Mouse (Mus musculus) embryonic facial prominence, embryonic 13.5 days (tissue): ENCODE data around the gene Etfbkmt. TPM values are rescaled to one million over a fixed set of nuclear protein-coding genes. Genes with fewer than 3 reads are reported as not detected.

Experiments used
- ATAC-seq: fragments of 200-750 bp; cut with Nextera tagmentation; 2 replicates; pipeline ENCODE4 v1.8.0; 2017; ENCODE audit warnings: low read depth; ENCODE audit not compliant: insufficient number of reproducible peaks, insufficient read depth, low FRiP score, low TSS enrichment
- H3K27ac ChIP-seq: fragments of 300-500 bp; sonication (generic); 2 replicates; pipeline ENCODE4 v1.5.1; 2015; ENCODE audit warnings: moderate library complexity, mild to moderate bottlenecking, inconsistent platforms
- H3K27me3 ChIP-seq: fragments of 300-500 bp; sonication (generic); 2 replicates; pipeline ENCODE4 v1.6.1; 2015; ENCODE audit warnings: mild to moderate bottlenecking, inconsistent platforms
- H3K36me3 ChIP-seq: fragments of 300-500 bp; sonication (generic); 2 replicates; pipeline ENCODE4 v1.6.1; 2015; ENCODE audit warnings: mild to moderate bottlenecking, inconsistent platforms
- H3K4me1 ChIP-seq: fragments of 300-500 bp; sonication (generic); 2 replicates; pipeline ENCODE4 v1.6.1; 2015; ENCODE audit warnings: inconsistent platforms
- H3K4me2 ChIP-seq: fragments of 300-500 bp; sonication (generic); 2 replicates; pipeline ENCODE4 v1.6.1; 2015; ENCODE audit warnings: moderate library complexity, mild to moderate bottlenecking, inconsistent platforms
- H3K4me3 ChIP-seq: fragments of 300-500 bp; sonication (generic); 2 replicates; pipeline ENCODE4 v1.5.1; 2015; ENCODE audit warnings: mild to moderate bottlenecking, inconsistent platforms
- H3K9ac ChIP-seq: fragments of 300-500 bp; sonication (generic); 2 replicates; pipeline ENCODE4 v1.6.1; 2015; ENCODE audit warnings: mild to moderate bottlenecking, inconsistent platforms
- H3K9me3 ChIP-seq: fragments of 300-500 bp; sonication (generic); 2 replicates; pipeline ENCODE4 v1.6.1; 2016; ENCODE audit warnings: inconsistent platforms
- WGBS: fragments of 180-500 bp; shearing (Covaris S2); methylation state at CpG from one replicate; pipeline ENCODE4 v1.1.7; 2015; ENCODE audit warnings: mixed read lengths; 5-methylcytosine and 5-hydroxymethylcytosine counted together
- polyA plus RNA-seq: library from polyadenylated mRNA; unstranded; fragments of >200 nt; fragmentation: Nextera tagmentation; extraction: Ambion mirVana; gene quantifications from 2 replicates; pipeline ENCODE4 v1.2.1, GENCODE M21; 2015

Etfbkmt gene
- polyA plus RNA-seq, 1 experiment from 2014 or later: 13.7 TPM

GRCm38 (mm10) chr6:149135631-149136030, 4.0 kb upstream of the Etfbkmt start:
- no peaks in the 10 kb centered on the region for H3K27me3 ChIP-seq
- H3K4me1 ChIP-seq: no peaks in the 10 kb centered on the region
- H3K36me3 ChIP-seq: no peaks in the 10 kb centered on the region
- no peak for ATAC-seq
- H3K27ac ChIP-seq: no peak overlapping the region
- H3K4me3 ChIP-seq: no peak overlapping the region
- H3K9ac ChIP-seq: no peak overlapping the region
- no peak overlapping the region for H3K4me2 ChIP-seq
- 77% methylated on average over 6 of the region's 6 CpGs for WGBS
- H3K9me3 ChIP-seq: no peaks in the 10 kb centered on the region

- Histone ChIP-seq H3K4me3 (no peak overlapping the region), H3K27ac (no peak overlapping the region), H3K27me3 (no peaks in the 10 kb centered on the region), H3K9me3 (no peaks in the 10 kb centered on the region), H3K4me1 (peaks cover 7% of the 10 kb centered on the region; the same call in 1 of the 2 replicates), H3K4me2 (no peak overlapping the region), H3K36me3 (no peaks in the 10 kb centered on the region), H3K9ac (no peak overlapping the region)
- no peak for ATAC-seq
- 36% methylated on average over 2 of the region's 2 CpGs for WGBS
Measured at GRCm38 (mm10) chr6:149137936-149138335, 1.7 kb upstream of the Etfbkmt start.

DNA sequence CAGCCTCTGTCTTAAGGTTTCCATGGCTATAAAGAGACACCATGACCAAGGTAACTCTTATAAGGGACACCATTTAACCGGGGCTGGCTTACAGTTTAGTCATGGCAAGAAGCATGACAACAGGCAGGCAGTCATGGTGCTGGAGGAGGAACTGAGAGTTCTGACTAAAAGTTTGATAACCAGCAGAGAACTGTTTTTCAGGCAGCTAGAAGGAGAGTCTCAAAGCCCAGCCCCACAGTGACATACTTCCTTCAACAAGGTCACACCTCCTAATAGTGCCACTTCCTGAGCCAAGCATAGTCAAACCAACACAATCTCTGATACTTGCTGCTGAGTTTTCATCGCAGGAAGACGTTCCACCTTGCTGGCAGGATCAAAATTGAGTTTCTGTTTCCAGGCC, 638 bp upstream of the Etfbkmt start:
- H3K27ac ChIP-seq: no peak overlapping the region
- H3K4me2 ChIP-seq: no peak overlapping the region
- no peaks in the 10 kb centered on the region for H3K27me3 ChIP-seq
- no peak overlapping the region for H3K4me3 ChIP-seq
- H3K9me3 ChIP-seq: no peaks in the 10 kb centered on the region
- H3K4me1 ChIP-seq: peaks cover 7% of the 10 kb centered on the region; the same call in 1 of the 2 replicates
- no peaks in the 10 kb centered on the region; the same call in 1 of the 2 replicates for H3K36me3 ChIP-seq
- WGBS: 88% methylated on average over 3 of the region's 3 CpGs
- H3K9ac ChIP-seq: no peak overlapping the region
- ATAC-seq: no peak

GRCm38 (mm10) chr6:149141393-149142173, 1.9 kb downstream of the Etfbkmt start:
- Histone ChIP-seq H3K4me1 (peaks cover 7% of the 10 kb centered on the region; the same call in 1 of the 2 replicates), H3K4me2 (peak overlapping the region; percentile 73), H3K27ac (peak overlapping the region; percentile 71), H3K4me3 (peak overlapping the region; percentile 58), H3K9me3 (no peaks in the 10 kb centered on the region), H3K36me3 (peaks cover 13% of the 10 kb centered on the region), H3K9ac (peak overlapping the region; percentile 80), H3K27me3 (no peaks in the 10 kb centered on the region)
- peak; percentile 86 for ATAC-seq
- 5% methylated on average over 36 of the region's 36 CpGs for WGBS

DNA sequence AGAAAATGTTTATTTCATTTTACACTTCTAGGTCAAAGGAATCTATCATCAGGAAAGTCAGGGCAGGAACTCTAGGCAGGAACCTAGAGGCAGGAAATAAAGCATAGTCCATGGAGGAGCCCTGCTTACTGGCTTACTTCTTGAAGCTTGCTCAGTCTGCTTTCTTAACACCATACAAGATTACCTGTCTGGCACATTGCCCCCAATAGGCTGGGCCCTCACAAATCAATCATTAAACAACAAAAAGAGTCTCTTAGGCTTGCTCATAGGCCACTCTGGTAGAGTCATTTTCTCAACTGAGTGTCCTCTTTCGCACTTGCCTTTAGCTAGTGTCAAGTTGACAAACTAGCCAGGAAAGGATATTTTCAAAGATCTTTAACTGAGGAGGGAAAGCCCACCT, 5.5 kb downstream of the Etfbkmt start:
- no peaks in the 10 kb centered on the region for H3K27me3 ChIP-seq
- ATAC-seq: no peak
- no peak overlapping the region for H3K27ac ChIP-seq
- no peak overlapping the region for H3K4me3 ChIP-seq
- 94% methylated on average over 1 of the region's 1 CpGs for WGBS
- peaks cover 7% of the 10 kb centered on the region; the same call in 1 of the 2 replicates for H3K4me1 ChIP-seq
- H3K9ac ChIP-seq: no peak overlapping the region
- H3K9me3 ChIP-seq: no peaks in the 10 kb centered on the region
- H3K36me3 ChIP-seq: peaks cover 13% of the 10 kb centered on the region
- no peak overlapping the region for H3K4me2 ChIP-seq

DNA sequence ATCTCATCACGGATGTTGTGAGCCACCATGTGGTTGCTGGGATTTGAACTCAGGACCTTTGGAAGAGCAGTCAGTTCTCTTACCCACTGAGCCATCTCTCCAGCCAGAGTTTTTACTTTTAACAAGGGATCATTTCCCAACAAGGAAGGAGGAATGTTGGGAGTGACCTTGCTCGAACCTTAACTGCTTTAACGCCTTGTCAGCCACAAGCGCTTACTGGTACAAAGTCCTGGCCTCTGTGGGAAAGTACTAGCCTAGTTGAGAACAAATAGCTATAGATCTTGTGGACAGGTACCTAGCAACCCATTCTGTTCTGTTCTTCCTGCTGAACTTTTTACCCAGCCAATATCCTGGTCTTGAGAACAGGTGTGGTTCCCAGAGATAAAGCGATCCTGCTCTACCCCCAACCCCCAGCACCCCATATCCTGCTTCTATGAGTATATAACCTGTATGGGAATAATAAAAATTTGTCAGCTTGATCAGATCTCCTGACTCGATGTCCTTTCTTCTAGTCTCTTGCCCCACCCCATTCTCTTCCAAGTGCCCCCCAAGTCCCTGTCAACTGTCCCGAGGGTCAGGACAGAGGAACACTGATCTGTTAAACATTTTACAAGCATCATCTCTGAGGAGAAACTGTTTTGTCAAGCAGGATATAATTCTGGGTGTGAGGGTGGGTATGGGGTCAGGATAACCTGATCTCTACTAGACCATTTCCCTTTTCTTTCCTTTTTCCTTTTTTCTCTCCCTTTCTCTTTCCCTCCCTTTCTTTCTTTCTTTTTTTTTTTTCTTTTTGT, 9.0 kb downstream of the Etfbkmt start:
- H3K27me3 ChIP-seq: no peaks in the 10 kb centered on the region
- H3K36me3 ChIP-seq: peaks cover 27% of the 10 kb centered on the region
- H3K4me3 ChIP-seq: no peak overlapping the region
- no peak for ATAC-seq
- H3K4me2 ChIP-seq: no peak overlapping the region
- H3K4me1 ChIP-seq: no peaks in the 10 kb centered on the region
- no peaks in the 10 kb centered on the region for H3K9me3 ChIP-seq
- 87% methylated on average over 7 of the region's 7 CpGs for WGBS
- no peak overlapping the region for H3K27ac ChIP-seq
- H3K9ac ChIP-seq: no peak overlapping the region

DNA sequence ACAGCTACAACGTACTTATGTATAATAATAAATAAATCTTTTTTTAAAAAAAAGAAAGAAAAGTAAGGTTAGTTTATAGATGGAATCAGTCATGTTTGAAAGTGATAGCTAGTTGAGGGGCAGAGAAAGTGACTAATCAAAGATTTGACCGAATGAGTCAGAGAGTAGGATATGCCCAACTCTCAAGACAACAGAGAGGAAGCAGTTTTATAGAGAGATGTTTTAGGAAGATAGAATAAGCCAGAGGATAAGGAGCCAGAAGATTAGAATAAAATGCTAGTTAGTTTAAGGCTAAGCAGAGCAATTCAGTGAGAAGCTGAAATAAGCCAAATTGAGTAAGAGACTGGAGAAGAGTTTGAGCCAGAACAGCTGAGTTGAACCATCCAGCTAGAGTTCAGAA, 12.5 kb downstream of the Etfbkmt start:
- peaks cover 31% of the 10 kb centered on the region for H3K36me3 ChIP-seq
- H3K4me2 ChIP-seq: no peak overlapping the region
- no peak for ATAC-seq
- no peak overlapping the region for H3K27ac ChIP-seq
- 95% methylated on average over 2 of the region's 2 CpGs for WGBS
- peaks cover 7% of the 10 kb centered on the region for H3K4me1 ChIP-seq
- H3K4me3 ChIP-seq: no peak overlapping the region
- H3K27me3 ChIP-seq: no peaks in the 10 kb centered on the region
- H3K9me3 ChIP-seq: no peaks in the 10 kb centered on the region
- no peak overlapping the region for H3K9ac ChIP-seq

DNA sequence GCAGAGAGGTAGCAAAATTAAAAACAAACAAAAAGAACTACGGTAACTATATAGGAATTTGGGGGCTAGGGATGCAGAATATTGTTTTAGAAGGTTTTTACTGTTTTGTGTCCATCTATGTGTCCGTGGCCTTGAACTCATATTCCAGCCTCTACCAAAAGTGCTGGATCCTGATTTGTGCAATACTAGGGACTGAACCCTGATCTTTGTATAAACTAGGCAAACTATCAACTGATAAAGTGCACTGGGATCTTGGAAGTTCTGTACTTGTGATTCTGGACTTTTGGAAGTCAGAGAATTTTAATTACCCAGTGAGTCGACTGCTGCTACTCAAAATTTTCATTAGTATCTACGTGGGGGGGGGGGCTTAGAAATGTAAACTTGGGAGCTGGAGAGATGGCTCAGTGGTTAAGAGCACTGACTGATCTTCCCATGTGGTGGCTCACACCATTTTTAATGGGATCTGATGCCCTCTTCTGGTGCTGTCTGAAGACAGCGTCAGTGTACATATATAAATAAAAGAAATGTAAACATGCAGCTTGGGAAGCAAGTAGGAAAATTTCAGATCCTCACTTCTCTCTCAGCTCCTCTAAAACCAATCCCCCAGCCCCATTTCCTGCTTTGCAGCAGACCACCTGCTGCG, 13.9 kb downstream of the Etfbkmt start:
- H3K9ac ChIP-seq: no peak overlapping the region
- peaks cover 7% of the 10 kb centered on the region for H3K4me1 ChIP-seq
- H3K27ac ChIP-seq: no peak overlapping the region
- ATAC-seq: no peak
- no peak overlapping the region for H3K4me2 ChIP-seq
- 49% methylated on average over 6 of the region's 6 CpGs for WGBS
- H3K27me3 ChIP-seq: no peaks in the 10 kb centered on the region
- H3K9me3 ChIP-seq: no peaks in the 10 kb centered on the region
- no peak overlapping the region for H3K4me3 ChIP-seq
- peaks cover 40% of the 10 kb centered on the region for H3K36me3 ChIP-seq

GRCm38 (mm10) chr6:149154116-149155030, 14.7 kb downstream of the Etfbkmt start:
- no peaks in the 10 kb centered on the region for H3K9me3 ChIP-seq
- H3K9ac ChIP-seq: no peak overlapping the region
- 27% methylated on average over 8 of the region's 8 CpGs for WGBS
- H3K27ac ChIP-seq: no peak overlapping the region
- H3K4me2 ChIP-seq: no peak overlapping the region
- H3K4me3 ChIP-seq: no peak overlapping the region
- peaks cover 7% of the 10 kb centered on the region for H3K4me1 ChIP-seq
- ATAC-seq: no peak
- no peaks in the 10 kb centered on the region for H3K27me3 ChIP-seq
- H3K36me3 ChIP-seq: peaks cover 46% of the 10 kb centered on the region

DNA sequence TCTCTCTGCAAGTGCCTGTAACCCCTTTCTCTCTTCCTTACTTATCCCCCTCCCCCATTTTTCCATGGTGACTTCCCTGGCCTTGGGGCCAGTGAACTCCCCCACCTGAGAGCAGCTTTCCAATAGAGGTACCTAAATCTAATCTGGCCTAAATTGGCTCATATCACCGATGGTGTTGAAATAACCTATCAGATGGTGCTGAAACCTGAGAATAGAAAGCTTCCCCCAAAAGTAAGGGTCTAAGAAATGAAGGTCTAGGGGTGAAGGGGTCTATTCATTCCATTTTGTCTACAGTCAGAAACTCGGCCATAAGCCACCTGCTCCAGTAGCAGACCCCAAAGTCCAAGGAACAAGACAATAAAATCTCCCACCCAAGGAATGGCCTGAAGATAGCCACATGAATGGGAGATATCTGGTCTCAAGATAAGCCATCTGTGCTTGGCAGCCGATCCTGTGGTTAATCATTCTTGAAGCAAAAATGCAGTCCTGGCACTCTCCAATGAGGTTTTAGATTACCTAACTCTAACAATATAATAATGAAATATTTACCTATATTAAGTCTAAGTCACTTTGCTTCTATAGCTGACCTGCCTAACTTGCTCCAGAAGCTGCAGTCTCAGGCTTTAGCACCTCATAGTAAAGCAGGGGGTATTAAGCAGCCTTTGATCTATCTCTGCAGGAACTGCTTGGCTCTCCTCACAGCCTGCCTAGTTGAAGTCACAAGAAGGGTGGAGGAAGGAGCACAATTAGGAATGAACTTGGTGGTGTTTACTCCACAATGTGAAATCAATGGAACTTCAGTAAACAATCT, 15.6 kb downstream of the Etfbkmt start:
- Histone ChIP-seq H3K4me2 (no peak overlapping the region), H3K9me3 (no peaks in the 10 kb centered on the region), H3K36me3 (peaks cover 54% of the 10 kb centered on the region), H3K4me3 (no peak overlapping the region), H3K4me1 (peaks cover 7% of the 10 kb centered on the region), H3K9ac (no peak overlapping the region), H3K27me3 (no peaks in the 10 kb centered on the region), H3K27ac (no peak overlapping the region)
- ATAC-seq: no peak
- WGBS: 65% methylated on average over 3 of the region's 3 CpGs
